Mouse (Mus musculus): Measurements from ENCODE around the gene 1190005I06Rik. TPM values are rescaled to one million over a fixed set of nuclear protein-coding genes. Genes with fewer than 3 reads are reported as not detected.

Gene 1190005I06Rik
- polyA plus RNA-seq, 2 experiments: 6.4 to 8.7 TPM

GRCm38 (mm10) chr8:120633665-120634271 lies 13.7 kb downstream of the 1190005I06Rik start:
- DNase-seq (ENCODE audit: low spot score) (no peak), ATAC-seq (ENCODE audit: low FRiP score, low read depth) (peak; percentile 10; the same call in 1 of the 2 replicates)
- H3K9me3 ChIP-seq (ENCODE audit: control insufficient read depth, low read length): no peaks in the 10 kb centered on the region
- WGBS: 1% methylated on average over 34 of the region's 44 CpGs
- peak overlapping the region; percentile 66 for H3K9ac ChIP-seq (ENCODE audit: low read depth, low read length, severe bottlenecking)
- no peak for TF ChIP-seq POLR2A (IDR thresholded peaks at IDR 0.05; ENCODE audit: borderline replicate concordance, extremely low read depth, insufficient read depth, insufficient read length)
- peak overlapping the region; percentile 100 for H3K4me2 ChIP-seq (replicated peaks; ENCODE audit: low read depth, low read length, severe bottlenecking)
- peaks cover 13% of the 10 kb centered on the region for H3K4me1 ChIP-seq (ENCODE audit: control insufficient read depth, insufficient read depth, low read length)
- 0 out of 2 replicates have a peak, but pooled peaks cover 13% of the 10 kb centered on the region for H3K27me3 ChIP-seq (ENCODE audit: control insufficient read depth, insufficient read depth, low read length)
- H3K27ac ChIP-seq (replicated peaks; ENCODE audit: low read depth, low read length): no peak overlapping the region
- peak overlapping the region; percentile 68 for H3K4me3 ChIP-seq (replicated peaks; ENCODE audit: low read length)
- H3K36me3 ChIP-seq (ENCODE audit: control insufficient read depth, insufficient read depth, low read length): no peaks in the 10 kb centered on the region

GRCm38 (mm10) chr8:120632969-120633664 lies 14.3 kb downstream of the 1190005I06Rik start:
- ATAC-seq (ENCODE audit: low FRiP score, low read depth): no peak
- no peak for DNase-seq (ENCODE audit: low spot score)
- H3K4me2 ChIP-seq (replicated peaks; ENCODE audit: low read depth, low read length, severe bottlenecking): peak overlapping the region; percentile 100
- no peaks in the 10 kb centered on the region for H3K9me3 ChIP-seq (ENCODE audit: control insufficient read depth, low read length)
- H3K9ac ChIP-seq (ENCODE audit: low read depth, low read length, severe bottlenecking): 0 out of 2 replicates have a peak overlapping the region, but pooled peaks have one; percentile 66
- H3K27ac ChIP-seq (replicated peaks; ENCODE audit: low read depth, low read length): no peak overlapping the region
- WGBS: 29% methylated on average over 17 of the region's 17 CpGs
- H3K36me3 ChIP-seq (ENCODE audit: control insufficient read depth, insufficient read depth, low read length): no peaks in the 10 kb centered on the region
- H3K4me3 ChIP-seq (replicated peaks; ENCODE audit: low read length): peak overlapping the region; percentile 68
- TF ChIP-seq POLR2A (IDR thresholded peaks at IDR 0.05; ENCODE audit: borderline replicate concordance, extremely low read depth, insufficient read depth, insufficient read length): no peak
- H3K27me3 ChIP-seq (ENCODE audit: control insufficient read depth, insufficient read depth, low read length): 0 out of 2 replicates have a peak, but pooled peaks cover 13% of the 10 kb centered on the region
- peaks cover 13% of the 10 kb centered on the region for H3K4me1 ChIP-seq (ENCODE audit: control insufficient read depth, insufficient read depth, low read length)

- DNase-seq (ENCODE audit: low spot score) (no peak), ATAC-seq (ENCODE audit: low FRiP score, low read depth) (no peak)
- Histone ChIP-seq H3K4me1 (ENCODE audit: control insufficient read depth, insufficient read depth, low read length) (peaks cover 13% of the 10 kb centered on the region), H3K4me2 (replicated peaks; ENCODE audit: low read depth, low read length, severe bottlenecking) (no peak overlapping the region), H3K4me3 (replicated peaks; ENCODE audit: low read length) (no peak overlapping the region), H3K9me3 (ENCODE audit: control insufficient read depth, low read length) (no peaks in the 10 kb centered on the region), H3K27me3 (ENCODE audit: control insufficient read depth, insufficient read depth, low read length) (0 out of 2 replicates have a peak, but pooled peaks cover 13% of the 10 kb centered on the region), H3K9ac (ENCODE audit: low read depth, low read length, severe bottlenecking) (no peak overlapping the region), H3K36me3 (ENCODE audit: control insufficient read depth, insufficient read depth, low read length) (no peaks in the 10 kb centered on the region), H3K27ac (replicated peaks; ENCODE audit: low read depth, low read length) (no peak overlapping the region)
- WGBS: 71% methylated on average over 21 of the region's 21 CpGs
- TF ChIP-seq POLR2A (IDR thresholded peaks at IDR 0.05; ENCODE audit: borderline replicate concordance, extremely low read depth, insufficient read depth, insufficient read length): no peak
Measured at GRCm38 (mm10) chr8:120631441-120632375, 15.7 kb downstream of the 1190005I06Rik start.

GRCm38 (mm10) chr8:120630848-120631247 lies 16.6 kb downstream of the 1190005I06Rik start:
- ATAC-seq (ENCODE audit: low FRiP score, low read depth): no peak
- Histone ChIP-seq H3K4me3 (replicated peaks; ENCODE audit: low read length) (no peak overlapping the region), H3K4me1 (ENCODE audit: control insufficient read depth, insufficient read depth, low read length) (peaks cover 13% of the 10 kb centered on the region), H3K4me2 (replicated peaks; ENCODE audit: low read depth, low read length, severe bottlenecking) (no peak overlapping the region), H3K9me3 (ENCODE audit: control insufficient read depth, low read length) (no peaks in the 10 kb centered on the region), H3K9ac (ENCODE audit: low read depth, low read length, severe bottlenecking) (no peak overlapping the region), H3K36me3 (ENCODE audit: control insufficient read depth, insufficient read depth, low read length) (no peaks in the 10 kb centered on the region), H3K27ac (replicated peaks; ENCODE audit: low read depth, low read length) (no peak overlapping the region), H3K27me3 (ENCODE audit: control insufficient read depth, insufficient read depth, low read length) (0 out of 2 replicates have a peak, but pooled peaks cover 13% of the 10 kb centered on the region)
- WGBS: 40% methylated on average over 6 of the region's 6 CpGs
- DNase-seq (ENCODE audit: low spot score): no peak
- TF ChIP-seq POLR2A (IDR thresholded peaks at IDR 0.05; ENCODE audit: borderline replicate concordance, extremely low read depth, insufficient read depth, insufficient read length): no peak

GRCm38 (mm10) chr8:120630031-120630430 lies 17.4 kb downstream of the 1190005I06Rik start:
- Histone ChIP-seq H3K4me2 (replicated peaks; ENCODE audit: low read depth, low read length, severe bottlenecking) (no peak overlapping the region), H3K27ac (replicated peaks; ENCODE audit: low read depth, low read length) (no peak overlapping the region), H3K27me3 (ENCODE audit: control insufficient read depth, insufficient read depth, low read length) (0 out of 2 replicates have a peak, but pooled peaks cover 13% of the 10 kb centered on the region), H3K4me1 (ENCODE audit: control insufficient read depth, insufficient read depth, low read length) (peaks cover 13% of the 10 kb centered on the region), H3K4me3 (replicated peaks; ENCODE audit: low read length) (no peak overlapping the region), H3K9me3 (ENCODE audit: control insufficient read depth, low read length) (no peaks in the 10 kb centered on the region), H3K9ac (ENCODE audit: low read depth, low read length, severe bottlenecking) (no peak overlapping the region), H3K36me3 (ENCODE audit: control insufficient read depth, insufficient read depth, low read length) (no peaks in the 10 kb centered on the region)
- WGBS: 58% methylated on average over 5 of the region's 5 CpGs
- no peak for DNase-seq (ENCODE audit: low spot score)
- ATAC-seq (ENCODE audit: low FRiP score, low read depth): no peak
- TF ChIP-seq POLR2A (IDR thresholded peaks at IDR 0.05; ENCODE audit: borderline replicate concordance, extremely low read depth, insufficient read depth, insufficient read length): no peak

Measured in limb, embryonic 14.5 days (tissue).